ENCODE assay signal across 15 mouse cellular contexts in the genomic region with DNA sequence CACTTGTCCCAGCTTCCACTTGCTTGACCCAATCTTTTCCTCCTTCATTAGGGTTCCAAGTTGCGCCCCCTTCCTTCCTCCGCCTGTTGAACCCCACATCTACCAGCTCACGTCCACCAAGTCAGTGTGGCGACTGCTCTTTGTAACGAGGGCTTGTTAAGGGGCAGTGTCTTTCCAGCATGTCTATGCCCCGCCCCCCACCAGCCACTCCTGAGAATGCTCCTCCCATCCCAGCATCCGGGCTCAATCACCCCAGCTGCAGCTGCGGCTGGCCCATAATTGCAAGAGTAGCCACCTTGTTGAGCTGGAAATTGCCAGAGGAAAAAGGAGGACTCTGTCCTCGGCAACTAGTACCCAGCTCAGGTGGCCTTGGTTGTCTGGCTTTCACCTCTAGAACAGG.
DNase-seq lines count a peak whose midpoint lies in the region.
"Had no signal": no experiment of that assay in that cellular context is flagged by ENCODE, and none has a peak within 500 bp of the region (broad histone marks: within the 10 kb centered on the region; RNA-seq: fewer than 3 reads in every experiment).

No protein-coding gene starts in this region.

- DNase-seq in retina, postnatal 1 day, result peak; percentile 20
- DNase-seq in retina, embryonic 14.5 days (ENCODE audit: low spot score), result no peak
- DNase-seq in R1 (ENCODE audit: low read depth, low spot score) (peak; percentile 57), liver (no peak)
- no peak for DNase-seq in frontal cortex, postnatal 25 days (ENCODE audit: low spot score in 2 of 2)
- DNase-seq: adrenal gland, adult 8-10 months; adrenal gland, postnatal 14 days; adrenal gland, postnatal 36 days; B cell, adult 2 months; cerebellum, adult 11-12 months; cerebellum, adult 2 months; cerebellum, adult 9-11 months; cerebellum, postnatal 14 days; cerebellum, postnatal 36 days; embryo, embryonic 11 days had no signal

Comparison
In these comparisons a context has a peak if more than half of its experiments do, and no peak if none do; other contexts are left out.
1. DNase-seq: peak in retina, postnatal 1 day (single experiment) and R1 (single experiment); none in retina, embryonic 14.5 days (single experiment), frontal cortex, postnatal 25 days (0 of 2) and liver (single experiment).